Mouse (Mus musculus) embryo, embryonic 11.5 days (tissue): ENCODE data around the gene Fuca1.

Experiments
- DNase-seq: peaks from one replicate; pipeline ENCODE4 v3.0.0-alpha.2; 2012; ENCODE audit warnings: low read depth, low spot score

Fuca1 gene

DNA sequence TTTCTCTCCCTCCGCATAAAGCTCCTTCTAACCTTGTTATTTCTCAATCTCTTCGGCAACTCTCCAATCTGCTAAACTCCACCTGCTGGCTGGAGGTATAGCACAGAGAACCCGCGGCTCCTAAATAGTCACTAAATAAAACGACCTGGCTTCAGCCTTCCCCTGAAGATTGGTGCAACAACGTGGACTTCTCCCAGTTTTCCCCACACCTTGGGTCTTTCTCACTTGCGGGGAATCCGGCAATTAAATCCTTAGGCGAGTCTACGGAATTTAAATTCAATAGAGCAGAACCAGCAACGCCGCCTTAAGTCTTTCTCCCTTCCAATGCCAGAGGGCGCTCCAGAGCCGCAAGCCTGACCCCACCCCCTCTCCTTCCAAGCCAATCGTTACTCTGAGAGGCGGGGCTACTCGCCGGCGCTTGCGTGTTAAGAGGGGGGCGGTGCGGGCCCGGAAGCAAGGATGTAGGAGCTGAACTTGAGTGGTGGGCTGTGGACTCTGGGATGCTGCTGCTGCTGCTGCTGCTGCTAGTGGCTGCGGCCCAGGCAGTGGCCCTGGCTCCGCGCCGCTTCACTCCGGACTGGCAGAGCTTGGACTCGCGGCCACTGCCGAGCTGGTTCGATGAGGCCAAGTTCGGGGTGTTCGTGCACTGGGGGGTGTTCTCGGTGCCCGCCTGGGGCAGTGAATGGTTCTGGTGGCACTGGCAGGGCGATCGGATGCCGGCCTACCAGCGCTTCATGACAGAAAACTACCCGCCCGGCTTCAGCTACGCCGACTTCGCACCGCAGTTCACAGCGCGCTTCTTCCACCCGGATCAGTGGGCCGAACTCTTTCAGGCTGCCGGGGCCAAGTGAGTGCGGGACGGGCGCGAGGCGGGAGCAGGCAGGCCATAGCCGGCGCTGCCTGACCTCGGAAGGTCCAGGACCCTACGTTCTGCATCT is at the start of gene Fuca1:
TSS of gene Fuca1 (plus strand) at position 432 of the 938 bp plus-strand sequence.
- peak; percentile 91 for DNase-seq

GRCm38 (mm10) chr4:135872015-135872414 is 48.5 kb upstream of the Fuca1 start:
- DNase-seq = no peak

DNA sequence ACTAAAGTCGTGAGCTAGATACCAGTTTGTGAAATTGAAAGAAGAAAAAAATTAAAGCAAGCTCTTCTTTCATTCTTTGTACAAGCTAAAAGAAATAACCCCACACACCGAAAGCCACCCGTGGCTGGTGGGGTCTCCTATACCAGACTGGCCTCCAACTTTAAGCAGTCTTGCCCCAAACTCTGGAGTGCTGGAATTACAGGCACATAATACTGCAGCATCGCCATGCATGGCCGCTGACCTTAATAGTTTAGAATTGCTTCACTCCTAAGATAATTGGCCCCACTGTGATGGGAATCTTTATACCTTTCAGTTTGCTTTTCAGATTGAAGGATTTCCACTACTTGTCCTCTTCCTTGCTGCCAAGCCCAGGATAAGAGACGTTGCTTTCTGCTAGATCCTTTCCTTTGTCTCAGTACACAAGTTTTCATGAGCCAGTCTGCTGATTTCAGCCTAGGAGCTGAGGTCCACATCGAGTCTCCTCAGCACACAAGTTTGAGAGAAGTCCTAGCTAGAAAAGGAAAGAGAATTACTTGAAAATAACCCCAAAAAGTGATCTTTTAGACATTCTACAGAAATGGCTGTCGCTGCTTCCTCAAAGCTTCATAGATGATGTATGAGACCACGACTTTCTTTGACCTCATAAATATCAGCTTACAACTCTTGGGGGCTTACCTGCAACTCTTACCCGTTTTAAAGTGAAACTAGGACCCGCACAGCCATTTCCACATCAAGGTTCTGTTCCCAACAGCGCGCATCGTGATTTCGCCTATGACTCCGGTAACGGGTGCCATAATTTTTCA is 47.7 kb upstream of the Fuca1 start:
- no peak for DNase-seq

DNA sequence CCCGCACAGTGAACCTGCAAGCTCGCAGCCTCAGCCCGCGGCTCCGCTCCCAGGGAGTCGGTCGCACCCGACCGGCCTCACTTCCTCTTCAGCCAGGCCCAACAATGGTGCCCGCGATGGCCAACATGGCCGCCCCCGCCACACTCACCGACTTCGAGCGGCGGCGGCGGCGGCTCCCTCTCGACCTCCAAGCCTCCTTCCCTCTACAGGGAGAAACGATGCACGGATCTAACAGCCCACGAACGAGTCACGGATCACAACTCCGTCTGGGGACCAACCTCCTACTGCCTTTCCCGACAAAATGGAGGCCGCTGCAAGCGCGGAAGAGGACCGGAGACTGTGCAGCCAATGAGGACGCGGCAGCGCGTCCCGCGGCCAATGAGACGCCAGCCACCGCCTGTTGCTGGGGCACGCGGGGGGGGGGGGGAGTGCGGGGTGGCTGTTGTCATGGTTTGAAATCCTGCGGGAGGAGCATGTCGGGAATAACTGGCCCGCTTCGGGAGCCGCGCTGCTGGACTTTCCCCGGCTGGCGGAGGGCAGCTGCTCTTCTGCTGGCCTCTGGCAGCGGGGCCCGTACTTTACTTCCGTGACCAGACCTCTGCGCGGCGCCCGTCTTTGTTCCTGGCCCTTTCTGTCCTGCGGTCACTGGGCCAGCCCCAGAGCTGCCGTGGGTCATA is 46.9 kb upstream of the Fuca1 start, which contains the start of gene Pnrc2:
TSS of gene Pnrc2 (minus strand) at position 325 of the 677 bp plus-strand sequence.
- DNase-seq = peak; percentile 90

GRCm38 (mm10) chr4:135874564-135875535 is 45.7 kb upstream of the Fuca1 start:
- no peak for DNase-seq

- no peak for DNase-seq
Observed at GRCm38 (mm10) chr4:135875546-135875945, 45.0 kb upstream of the Fuca1 start.

- DNase-seq = no peak
Observed at GRCm38 (mm10) chr4:135875991-135876582, 44.4 kb upstream of the Fuca1 start.

DNA sequence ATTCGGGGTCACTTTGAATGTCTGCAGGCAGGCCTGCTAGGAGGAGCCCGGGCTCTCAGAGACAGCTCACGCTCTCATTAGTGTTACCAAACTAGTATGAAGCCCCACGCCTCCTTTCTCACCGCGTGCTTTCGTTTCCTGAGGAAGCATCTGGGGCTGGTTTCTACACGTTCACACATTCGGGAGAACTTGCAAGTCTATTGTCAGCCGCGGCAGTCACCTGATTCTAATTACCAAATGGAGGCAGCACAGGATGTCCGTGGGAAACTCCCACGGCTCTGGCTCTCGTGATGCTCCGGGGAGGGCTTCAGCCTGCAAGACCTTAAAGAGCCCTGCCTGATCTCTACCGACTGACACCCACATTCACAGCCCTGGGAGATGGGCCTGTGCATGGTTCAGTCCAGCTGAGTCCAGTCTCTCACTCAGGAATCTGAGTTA is 43.9 kb upstream of the Fuca1 start:
- no peak for DNase-seq

DNA sequence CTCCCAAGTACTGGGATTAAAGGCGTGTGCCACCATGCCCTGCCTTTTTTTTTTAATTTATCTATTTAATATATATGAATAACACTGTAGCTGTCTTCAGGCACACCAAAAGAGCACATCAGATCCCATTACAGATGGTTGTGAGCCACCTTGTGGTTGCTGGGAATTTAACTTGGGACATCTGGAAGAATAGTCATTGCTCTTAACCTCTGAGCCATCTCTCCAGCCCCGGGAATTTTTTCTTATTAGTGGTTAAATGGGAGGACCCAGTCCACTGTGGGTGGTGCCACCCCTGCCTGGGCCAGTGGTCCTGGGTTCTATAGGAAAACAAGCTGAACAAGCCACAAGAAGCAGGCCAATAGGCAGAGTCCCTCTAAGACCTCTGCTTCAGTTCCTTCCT is 42.8 kb upstream of the Fuca1 start:
- no peak for DNase-seq

- DNase-seq = no peak
Observed at GRCm38 (mm10) chr4:135879021-135879420, 41.5 kb upstream of the Fuca1 start.

DNA sequence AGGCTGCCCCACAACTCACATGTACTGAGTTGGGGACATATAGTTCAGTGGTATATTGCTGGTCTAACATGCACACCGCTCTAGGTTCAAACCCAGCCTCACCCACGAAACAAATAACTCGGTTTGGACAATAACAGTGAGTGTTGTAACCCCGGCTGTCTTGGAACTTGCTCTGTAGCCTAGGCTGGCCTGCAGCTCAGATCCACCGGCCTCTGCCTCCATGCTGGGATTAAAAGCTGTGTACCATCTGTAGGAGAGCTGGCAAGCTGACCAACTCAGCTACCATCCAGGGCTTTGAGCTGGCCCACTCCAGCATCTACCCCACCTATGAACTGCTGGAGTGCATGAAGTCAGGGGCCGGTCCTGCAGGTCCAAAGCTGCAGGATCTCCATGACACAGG is 40.5 kb upstream of the Fuca1 start:
- DNase-seq = no peak

- no peak for DNase-seq
Observed at GRCm38 (mm10) chr4:135880576-135880975, 40.0 kb upstream of the Fuca1 start.

- no peak for DNase-seq
Observed at GRCm38 (mm10) chr4:135882023-135882422, 38.5 kb upstream of the Fuca1 start.

DNA sequence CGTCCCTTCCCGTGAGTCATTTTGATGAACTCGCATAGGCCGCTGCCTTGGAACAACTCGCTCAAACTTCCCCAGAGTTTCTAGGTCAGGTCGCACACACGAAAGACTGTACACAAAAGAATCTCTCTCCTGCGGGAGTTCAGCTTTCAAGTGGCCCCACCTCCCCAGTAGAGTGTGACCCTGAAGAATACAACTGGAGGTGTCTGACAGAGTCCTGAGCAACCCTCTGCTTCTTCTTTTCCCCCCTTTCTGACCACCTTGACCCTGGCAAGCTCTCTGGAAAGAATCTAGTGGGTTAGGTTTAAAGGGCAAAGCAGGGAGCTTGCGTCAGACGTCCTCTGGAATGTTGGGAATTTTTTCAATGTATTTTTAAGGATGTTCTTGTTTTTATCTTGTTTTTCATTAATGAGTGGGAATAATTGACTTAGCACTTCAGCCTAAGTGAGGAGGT is 37.1 kb upstream of the Fuca1 start:
- DNase-seq = no peak

- DNase-seq = no peak
Observed at GRCm38 (mm10) chr4:135883881-135884516, 36.5 kb upstream of the Fuca1 start.

- no peak for DNase-seq
Observed at GRCm38 (mm10) chr4:135884531-135884930, 36.0 kb upstream of the Fuca1 start.

DNA sequence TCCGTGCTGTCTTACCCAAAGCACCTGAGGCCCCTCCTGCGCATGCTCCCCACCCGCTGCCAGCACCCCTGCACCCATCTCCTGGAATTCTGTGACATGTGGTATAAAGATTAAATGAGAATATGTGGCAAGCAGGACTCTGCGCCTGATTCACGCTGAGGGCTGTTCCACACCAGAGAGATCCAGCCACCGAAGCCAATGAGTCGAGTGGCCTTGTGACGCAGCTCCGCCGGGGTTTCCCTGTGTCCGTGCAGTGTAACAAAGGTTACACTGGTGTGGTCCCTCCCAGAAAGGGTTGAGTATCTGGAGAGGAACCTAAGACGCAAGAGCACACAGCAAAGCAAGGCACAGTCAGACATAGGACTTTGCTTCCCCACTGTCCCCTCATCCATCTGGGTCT is 34.9 kb upstream of the Fuca1 start:
- DNase-seq = no peak

DNA sequence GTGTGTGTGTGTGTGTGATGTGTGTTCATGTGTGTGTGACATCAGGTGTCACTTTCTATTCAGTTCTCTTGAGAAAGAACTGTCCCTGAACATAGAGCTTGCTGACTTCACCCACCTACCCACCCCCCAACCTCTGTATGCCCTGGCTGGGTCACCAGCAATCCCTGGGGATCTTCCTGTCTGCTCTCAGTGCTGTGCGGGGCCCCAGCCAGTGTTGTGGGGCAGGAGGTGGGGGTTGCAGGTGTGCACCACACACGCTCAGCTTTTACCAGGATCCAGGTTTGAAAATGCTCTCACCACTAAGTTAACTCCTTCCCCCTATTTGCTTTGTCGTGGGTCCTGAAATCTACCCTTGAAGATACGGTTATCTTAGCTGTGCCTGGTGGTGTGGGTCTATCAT is 34.4 kb upstream of the Fuca1 start:
- DNase-seq = no peak

- DNase-seq = no peak
Observed at GRCm38 (mm10) chr4:135888448-135889057, 32.0 kb upstream of the Fuca1 start.
